Mouse (Mus musculus) testis, adult 10 weeks (tissue): ENCODE measurements around the gene H2-M10.3. TPM values are rescaled to one million over a fixed set of nuclear protein-coding genes. Genes with fewer than 3 reads are reported as not detected.

Experiments
- polyA plus RNA-seq: library from polyadenylated mRNA; stranded (reverse); fragments of 350-450 nt; fragmentation: Illumina TruSeq; extraction: RNeasy Lipid Tissue Mini Kit (QIAGEN cat#74804); gene quantifications from one replicate; pipeline ENCODE4 v1.2.3, GENCODE M21; 2014; ENCODE audit warnings: low read depth, low replicate concordance

Gene H2-M10.3
- not detected for polyA plus RNA-seq

GRCm38 (mm10) chr17:36368317-36368716, at the start of gene H2-M10.3:
H2-M10.3 (minus strand) TSS chr17:36368417.

GRCm38 (mm10) chr17:36326055-36326454, 42.2 kb downstream of the H2-M10.3 start, which contains the start of gene H2-M10.1:
H2-M10.1 (minus strand) TSS chr17:36326155.

Other genes starting within 250 kb of the H2-M10.3 start
- not detected for gene Gm19684, start 246.7 kb downstream of the H2-M10.3 start, polyA plus RNA-seq
- not detected for gene Gm7030, start 239.0 kb downstream of the H2-M10.3 start, polyA plus RNA-seq
- not detected for gene Gm8909, start 199.9 kb downstream of the H2-M10.3 start, polyA plus RNA-seq
- not detected for gene H2-T3, start 178.1 kb downstream of the H2-M10.3 start, polyA plus RNA-seq
- 6.4 TPM for gene Rpp21, start 110.3 kb downstream of the H2-M10.3 start, polyA plus RNA-seq
- 45.3 TPM for gene Trim39, start 96.2 kb downstream of the H2-M10.3 start, polyA plus RNA-seq
- not detected for gene H2-M10.2, start 81.9 kb downstream of the H2-M10.3 start, polyA plus RNA-seq
- gene H2-M10.1, start 42.3 kb downstream of the H2-M10.3 start, polyA plus RNA-seq = not detected
- not detected for gene H2-M10.4, start 93.9 kb upstream of the H2-M10.3 start, polyA plus RNA-seq
- gene H2-M11, start 178.7 kb upstream of the H2-M10.3 start, polyA plus RNA-seq = not detected